Comparison of ENCODE assay signal across 11 mouse cellular contexts in the genomic region with DNA sequence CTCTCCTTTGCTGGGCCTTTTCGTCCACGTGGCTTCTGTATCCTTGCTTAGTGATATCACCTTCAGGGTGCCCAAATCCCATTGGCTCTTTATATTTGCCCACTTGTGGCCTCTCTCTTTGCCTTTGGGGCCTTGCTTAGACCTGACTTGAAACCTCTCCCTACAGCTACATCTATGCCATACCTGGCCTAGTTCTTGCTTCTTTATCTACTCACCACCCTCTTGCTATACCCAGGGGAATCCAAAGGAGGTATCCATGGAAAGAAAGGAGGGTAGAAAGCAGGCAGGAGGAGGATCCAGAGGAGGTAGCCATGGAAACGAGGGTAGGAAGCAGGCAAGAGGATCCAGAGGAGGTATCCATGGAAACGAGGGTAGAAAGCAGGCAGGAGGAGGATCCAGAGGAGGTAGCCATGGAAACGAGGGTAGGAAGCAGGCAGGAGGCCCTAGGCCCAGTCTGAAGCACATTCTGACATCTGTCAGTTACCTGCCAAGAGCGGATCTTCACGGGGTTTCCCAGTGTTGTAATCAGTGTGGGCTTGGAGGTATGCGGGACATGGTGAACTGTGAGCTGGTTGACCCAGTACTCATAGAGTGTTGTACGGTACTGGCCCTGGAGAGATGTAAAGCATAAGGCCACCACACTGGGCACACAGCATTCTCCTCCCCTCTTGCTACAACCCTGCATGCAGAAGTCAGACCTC. TPM values are rescaled to one million over a fixed set of nuclear protein-coding genes. Genes with fewer than 3 reads are reported as not detected.
DNase-seq lines count a peak whose midpoint lies in the region; ATAC-seq and TF ChIP-seq lines count a peak whose summit lies in the region.
"Had no signal": no experiment of that assay in that cellular context is flagged by ENCODE, and none has a peak within 500 bp of the region (broad histone marks: within the 10 kb centered on the region; RNA-seq: fewer than 3 reads in every experiment).

No protein-coding gene starts in this region.

- no peaks in the 10 kb centered on the region for H3K9me3 ChIP-seq in embryonic facial prominence, embryonic 14.5 days (ENCODE audit: control insufficient read depth, low read length)
- no peaks in the 10 kb centered on the region for H3K9me3 ChIP-seq in midbrain, embryonic 12.5 days
- no peaks in the 10 kb centered on the region for H3K9me3 ChIP-seq in liver, postnatal 0 days (ENCODE audit: low read length)
- H3K9me3 ChIP-seq: heart, embryonic 10.5 days had no signal

- peak overlapping the region; percentile 33 for H3K4me3 ChIP-seq in embryonic facial prominence, embryonic 14.5 days (ENCODE audit: low read depth, low read length)
- H3K4me3 ChIP-seq in midbrain, embryonic 12.5 days: peak overlapping the region; percentile 24; the same call in 1 of the 2 replicates
- no peak overlapping the region for H3K4me3 ChIP-seq in liver, postnatal 0 days (ENCODE audit: low read depth, low read length)
- H3K4me3 ChIP-seq: myocyte had no signal

- peak overlapping the region; percentile 60 for H3K9ac ChIP-seq in embryonic facial prominence, embryonic 14.5 days (ENCODE audit: low read depth, low read length)
- H3K9ac ChIP-seq in midbrain, embryonic 12.5 days (replicated peaks): no peak overlapping the region; the same call in 1 of the 2 replicates
- no peak overlapping the region for H3K9ac ChIP-seq in liver, postnatal 0 days (replicated peaks)

- no peak for TF ChIP-seq CTCF in liver, postnatal 0 days (IDR thresholded peaks at IDR 0.05; ENCODE audit: low read depth)

- peak; percentile 16 for DNase-seq in ZHBTc4 (ENCODE audit: low read depth, low spot score)
- DNase-seq in embryonic facial prominence, embryonic 14.5 days (ENCODE audit: low spot score): no peak
- peak; percentile 63 for DNase-seq in layer of hippocampus, adult 11-12 months (ENCODE audit: low spot score)
- no peak for DNase-seq in lung, postnatal 25 days (ENCODE audit: low spot score)
- DNase-seq in heart, adult 18-20 months: no peak
- no peak for DNase-seq in kidney, postnatal 36 days
- no peak for DNase-seq in liver, postnatal 0 days

- H3K27ac ChIP-seq in embryonic facial prominence, embryonic 14.5 days (replicated peaks; ENCODE audit: low read depth, low read length): no peak overlapping the region
- peak overlapping the region; percentile 55 for H3K27ac ChIP-seq in midbrain, embryonic 12.5 days (replicated peaks)
- no peak overlapping the region for H3K27ac ChIP-seq in liver, postnatal 0 days (ENCODE audit: low read depth)

- peak overlapping the region; percentile 61 for H3K4me2 ChIP-seq in embryonic facial prominence, embryonic 14.5 days (ENCODE audit: low read depth, low read length)
- H3K4me2 ChIP-seq in midbrain, embryonic 12.5 days (replicated peaks): peak overlapping the region; percentile 49
- no peak overlapping the region for H3K4me2 ChIP-seq in liver, postnatal 0 days (ENCODE audit: low read depth, low read length)

- WGBS in embryonic facial prominence, embryonic 14.5 days: 67% methylated on average over 9 of the region's 9 CpGs
- 26% methylated on average over 9 of the region's 9 CpGs for WGBS in midbrain, embryonic 12.5 days
- WGBS in liver, postnatal 0 days (ENCODE audit: insufficient replicate concordance): 72% methylated on average over 9 of the region's 9 CpGs

- 0 out of 2 replicates have a peak, but pooled peaks cover under 1% of the 10 kb centered on the region for H3K36me3 ChIP-seq in embryonic facial prominence, embryonic 14.5 days (ENCODE audit: control insufficient read depth, insufficient read depth, low read length)
- no peaks in the 10 kb centered on the region for H3K36me3 ChIP-seq in midbrain, embryonic 12.5 days
- no peaks in the 10 kb centered on the region for H3K36me3 ChIP-seq in liver, postnatal 0 days (replicated peaks; ENCODE audit: insufficient read depth, low read length)
- H3K36me3 ChIP-seq: heart, embryonic 10.5 days had no signal

- no peaks in the 10 kb centered on the region for H3K27me3 ChIP-seq in embryonic facial prominence, embryonic 14.5 days (replicated peaks; ENCODE audit: control insufficient read depth, insufficient read depth, low read length)
- H3K27me3 ChIP-seq in midbrain, embryonic 12.5 days: peaks cover 7% of the 10 kb centered on the region; the same call in 1 of the 2 replicates
- H3K27me3 ChIP-seq in liver, postnatal 0 days (ENCODE audit: insufficient read depth, low read length): 0 out of 2 replicates have a peak, but pooled peaks cover 3% of the 10 kb centered on the region
- H3K27me3 ChIP-seq: Patski had no signal

- H3K4me1 ChIP-seq in embryonic facial prominence, embryonic 14.5 days (ENCODE audit: control insufficient read depth, insufficient read depth, low read length): peaks cover 14% of the 10 kb centered on the region
- H3K4me1 ChIP-seq in midbrain, embryonic 12.5 days: peaks cover 28% of the 10 kb centered on the region
- H3K4me1 ChIP-seq in liver, postnatal 0 days (ENCODE audit: insufficient read depth): peaks cover 4% of the 10 kb centered on the region

- ATAC-seq in embryonic facial prominence, embryonic 14.5 days (ENCODE audit: low read depth): peak; percentile 12; the same call in 1 of the 2 replicates
- ATAC-seq in midbrain, embryonic 12.5 days (ENCODE audit: low FRiP score, low read depth): peak; percentile 71
- no peak for ATAC-seq in liver, postnatal 0 days
- ATAC-seq: Patski had no signal

- no peak for TF ChIP-seq EP300 in liver, postnatal 0 days (IDR thresholded peaks at IDR 0.05; ENCODE audit: low read depth)

RNA-seq across cellular contexts. Expression of a gene that starts 17.2 kb away (rescaled TPM):
- 60.7 and 69.6 TPM in 2 replicates for polyA plus RNA-seq in embryonic facial prominence, embryonic 14.5 days (2014; fragmentation: Nextera tagmentation; extraction: Ambion mirVana)
- polyA plus RNA-seq in midbrain, embryonic 12.5 days (2016; fragmentation: Nextera tagmentation; extraction: Ambion mirVana): 124 and 127 TPM in 2 replicates
- 10 to 100 TPM; 42.4 to 45.3 TPM for total RNA-seq in heart, adult 18-20 months (2021)
- polyA plus RNA-seq in liver, postnatal 0 days (2015; fragmentation: Nextera tagmentation; extraction: Ambion mirVana): 16.3 and 19.8 TPM in 2 replicates

RNA-seq across cellular contexts. Expression of a gene that starts 17.3 kb away (rescaled TPM):
- 10.0 and 12.8 TPM in 2 replicates for polyA plus RNA-seq in embryonic facial prominence, embryonic 14.5 days (2014; fragmentation: Nextera tagmentation; extraction: Ambion mirVana)
- polyA plus RNA-seq in midbrain, embryonic 12.5 days (2016; fragmentation: Nextera tagmentation; extraction: Ambion mirVana): 12.0 and 12.2 TPM in 2 replicates
- total RNA-seq in heart, adult 18-20 months (2021): 1 to 10 TPM; 4.2 to 5.1 TPM
- 7.3 and 8.3 TPM in 2 replicates for polyA plus RNA-seq in liver, postnatal 0 days (2015; fragmentation: Nextera tagmentation; extraction: Ambion mirVana)

RNA-seq across cellular contexts. Expression of a gene that starts 50.8 kb away (rescaled TPM):
- polyA plus RNA-seq in embryonic facial prominence, embryonic 14.5 days (2014; fragmentation: Nextera tagmentation; extraction: Ambion mirVana): 0.51 and 0.54 TPM in 2 replicates
- 0.69 and 1.1 TPM in 2 replicates for polyA plus RNA-seq in midbrain, embryonic 12.5 days (2016; fragmentation: Nextera tagmentation; extraction: Ambion mirVana)
- total RNA-seq in heart, adult 18-20 months (2021): 10 to 100 TPM; 13.5 to 15.7 TPM
- 0.04 and 0.06 TPM in 2 replicates for polyA plus RNA-seq in liver, postnatal 0 days (2015; fragmentation: Nextera tagmentation; extraction: Ambion mirVana)

RNA-seq across cellular contexts. Expression of a gene that starts 51.7 kb away (rescaled TPM):
- polyA plus RNA-seq in embryonic facial prominence, embryonic 14.5 days (2014; fragmentation: Nextera tagmentation; extraction: Ambion mirVana): 296 and 339 TPM in 2 replicates
- polyA plus RNA-seq in midbrain, embryonic 12.5 days (2016; fragmentation: Nextera tagmentation; extraction: Ambion mirVana): 463 and 480 TPM in 2 replicates
- total RNA-seq in heart, adult 18-20 months (2021): 100 to 1,000 TPM; 118 to 119 TPM
- 51.1 and 65.0 TPM in 2 replicates for polyA plus RNA-seq in liver, postnatal 0 days (2015; fragmentation: Nextera tagmentation; extraction: Ambion mirVana)

RNA-seq across cellular contexts. Expression of a gene that starts 55.2 kb away (rescaled TPM):
- polyA plus RNA-seq in embryonic facial prominence, embryonic 14.5 days (2014; fragmentation: Nextera tagmentation; extraction: Ambion mirVana): 5.9 and 7.6 TPM in 2 replicates
- polyA plus RNA-seq in midbrain, embryonic 12.5 days (2016; fragmentation: Nextera tagmentation; extraction: Ambion mirVana): 6.0 and 6.4 TPM in 2 replicates
- total RNA-seq in heart, adult 18-20 months (2021): under 1 TPM; 0.02 to 0.23 TPM
- polyA plus RNA-seq in liver, postnatal 0 days (2015; fragmentation: Nextera tagmentation; extraction: Ambion mirVana): 0.05 and 0.06 TPM in 2 replicates

Comparison
In these comparisons a context has a peak if more than half of its experiments do, and no peak if none do; other contexts are left out.
1. DNase-seq: peak in ZHBTc4 (single experiment) and layer of hippocampus, adult 11-12 months (single experiment); none in embryonic facial prominence, embryonic 14.5 days (single experiment), lung, postnatal 25 days (single experiment), heart, adult 18-20 months (0 of 2), kidney, postnatal 36 days (0 of 2) and liver, postnatal 0 days (single experiment).